24 mouse cellular contexts compared by ENCODE assay signal in the genomic region with DNA sequence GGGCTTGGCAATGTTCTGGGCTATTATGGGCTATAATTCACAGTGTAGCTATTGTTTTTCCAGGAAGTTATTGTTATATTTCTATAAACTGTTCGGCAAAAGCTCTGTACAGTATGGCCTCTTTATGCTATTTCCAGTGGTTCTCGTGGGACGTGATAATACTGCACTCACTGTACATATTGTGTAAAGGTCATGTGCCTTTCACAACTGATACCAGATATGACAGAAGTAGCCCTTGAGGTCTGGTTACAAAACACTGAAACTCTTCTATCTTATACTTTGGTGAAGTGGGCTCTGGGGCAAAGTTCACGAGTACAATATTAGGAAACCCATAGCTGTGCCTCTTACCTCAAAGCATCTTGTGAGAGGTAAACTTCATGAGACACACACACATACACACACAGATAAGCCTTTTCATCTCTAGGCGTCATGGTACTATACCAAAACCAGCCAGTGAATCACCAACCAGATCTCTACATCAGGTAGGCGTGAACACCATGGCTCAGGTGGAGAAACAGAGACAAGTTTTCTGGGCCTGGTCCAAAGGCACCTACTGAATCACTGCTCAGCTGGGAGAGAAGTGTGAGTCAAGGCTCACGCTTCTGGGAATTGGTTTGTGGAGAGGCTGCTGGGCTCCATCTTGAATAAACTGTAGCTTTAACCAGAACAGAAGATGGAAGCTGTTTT. TPM values are rescaled to one million over a fixed set of nuclear protein-coding genes. Genes with fewer than 3 reads are reported as not detected.
DNase-seq lines count a peak whose midpoint lies in the region; ATAC-seq and TF ChIP-seq lines count a peak whose summit lies in the region.
"Had no signal": no experiment of that assay in that cellular context is flagged by ENCODE, and none has a peak within 500 bp of the region (broad histone marks: within the 10 kb centered on the region; RNA-seq: fewer than 3 reads in every experiment).

No protein-coding gene starts in this region.

- H3K9me3 ChIP-seq in kidney, postnatal 0 days (replicated peaks; ENCODE audit: low read length) = no peaks in the 10 kb centered on the region
- H3K9me3 ChIP-seq in embryonic facial prominence, embryonic 15.5 days (replicated peaks) = no peaks in the 10 kb centered on the region
- no peaks in the 10 kb centered on the region for H3K9me3 ChIP-seq in liver, postnatal 0 days (ENCODE audit: low read length)
- H3K9me3 ChIP-seq: forebrain, embryonic 13.5 days; heart, embryonic 15.5 days; midbrain, embryonic 12.5 days; neural tube, embryonic 15.5 days had no signal

- no peak for ATAC-seq in kidney, postnatal 0 days (replicated peaks; ENCODE audit: low FRiP score, low read depth)
- no peak for ATAC-seq in embryonic facial prominence, embryonic 15.5 days (ENCODE audit: insufficient number of reproducible peaks, low FRiP score, low TSS enrichment, low read depth)
- peak; percentile 69 for ATAC-seq in granulocyte monocyte progenitor cell, adult 5-6 weeks (replicated peaks; ENCODE audit: poor library complexity, severe bottlenecking)
- ATAC-seq in liver, postnatal 0 days = peak; percentile 62
- ATAC-seq: forebrain, embryonic 13.5 days; hindbrain, postnatal 0 days had no signal

- no peak for TF ChIP-seq CTCF in kidney, postnatal 0 days (IDR thresholded peaks at IDR 0.05; ENCODE audit: low read depth)
- TF ChIP-seq CTCF in liver, postnatal 0 days (IDR thresholded peaks at IDR 0.05; ENCODE audit: low read depth) = no peak

- H3K36me3 ChIP-seq in kidney, postnatal 0 days (ENCODE audit: insufficient read depth, low read length) = no peaks in the 10 kb centered on the region
- no peaks in the 10 kb centered on the region for H3K36me3 ChIP-seq in embryonic facial prominence, embryonic 15.5 days
- H3K36me3 ChIP-seq in liver, postnatal 0 days (replicated peaks; ENCODE audit: insufficient read depth, low read length) = 0 out of 2 replicates have a peak, but pooled peaks cover 3% of the 10 kb centered on the region
- H3K36me3 ChIP-seq: heart, embryonic 15.5 days; midbrain, embryonic 12.5 days; neural tube, embryonic 15.5 days had no signal

- TF ChIP-seq EP300 in liver, postnatal 0 days (IDR thresholded peaks at IDR 0.05; ENCODE audit: low read depth) = peak; percentile 10; the same call in 1 of the 2 replicates

- H3K4me1 ChIP-seq in kidney, postnatal 0 days (replicated peaks; ENCODE audit: insufficient read depth, low read length) = no peaks in the 10 kb centered on the region
- peaks cover 6% of the 10 kb centered on the region; the same call in 1 of the 2 replicates for H3K4me1 ChIP-seq in embryonic facial prominence, embryonic 15.5 days
- H3K4me1 ChIP-seq in liver, postnatal 0 days (ENCODE audit: insufficient read depth) = no peaks in the 10 kb centered on the region; the same call in 1 of the 2 replicates

- H3K4me2 ChIP-seq in kidney, postnatal 0 days (ENCODE audit: low read length) = peak overlapping the region; percentile 66
- peak overlapping the region; percentile 2; the same call in 1 of the 2 replicates for H3K4me2 ChIP-seq in embryonic facial prominence, embryonic 15.5 days (replicated peaks)
- peak overlapping the region; percentile 70 for H3K4me2 ChIP-seq in liver, postnatal 0 days (ENCODE audit: low read depth, low read length)
- H3K4me2 ChIP-seq: forebrain, embryonic 13.5 days; heart, embryonic 15.5 days; midbrain, embryonic 12.5 days; neural tube, embryonic 15.5 days had no signal

- 83% methylated on average over 7 of the region's 7 CpGs for WGBS in kidney, postnatal 0 days
- 75% methylated on average over 7 of the region's 7 CpGs for WGBS in embryonic facial prominence, embryonic 15.5 days
- WGBS in liver, postnatal 0 days (ENCODE audit: insufficient replicate concordance) = 48% methylated on average over 7 of the region's 7 CpGs

- DNase-seq in kidney, postnatal 0 days (ENCODE audit: low spot score) = no peak
- DNase-seq in kidney, postnatal 25 days = no peak
- DNase-seq in liver, postnatal 0 days = peak; percentile 37
- DNase-seq in embryo, embryonic 10 days (ENCODE audit: low spot score) = no peak
- no peak for DNase-seq in testis, postnatal 14 days (ENCODE audit: low spot score)
- DNase-seq: adrenal gland, adult 2 months; cerebellum, adult 2 months; cerebellum, postnatal 36 days; gastrocnemius, postnatal 36 days; heart, postnatal 4 days; kidney, adult 2 months; lung, postnatal 10 days; right cerebral cortex, adult 18-20 months; right cerebral cortex, postnatal 4 days; thymus, adult 18-20 months; thymus, postnatal 36 days had no signal

- no peak overlapping the region for H3K9ac ChIP-seq in kidney, postnatal 0 days (ENCODE audit: low read depth, low read length)
- no peak overlapping the region for H3K9ac ChIP-seq in embryonic facial prominence, embryonic 15.5 days
- H3K9ac ChIP-seq in liver, postnatal 0 days (replicated peaks) = peak overlapping the region; percentile 52; the same call in 1 of the 2 replicates
- H3K9ac ChIP-seq: forebrain, embryonic 13.5 days; heart, embryonic 15.5 days; midbrain, embryonic 12.5 days; neural tube, embryonic 15.5 days had no signal

- no peak overlapping the region for H3K4me3 ChIP-seq in kidney, postnatal 0 days (replicated peaks; ENCODE audit: low read depth, low read length)
- peak overlapping the region; percentile 15 for H3K4me3 ChIP-seq in embryonic facial prominence, embryonic 15.5 days (replicated peaks)
- H3K4me3 ChIP-seq in liver, postnatal 0 days (ENCODE audit: low read depth, low read length) = peak overlapping the region; percentile 59
- H3K4me3 ChIP-seq: forebrain, embryonic 13.5 days; heart, embryonic 15.5 days; midbrain, embryonic 12.5 days; neural tube, embryonic 15.5 days had no signal

- no peaks in the 10 kb centered on the region for H3K27me3 ChIP-seq in kidney, postnatal 0 days (ENCODE audit: insufficient read depth, low read length)
- no peaks in the 10 kb centered on the region for H3K27me3 ChIP-seq in embryonic facial prominence, embryonic 15.5 days
- no peaks in the 10 kb centered on the region for H3K27me3 ChIP-seq in liver, postnatal 0 days (ENCODE audit: insufficient read depth, low read length)
- H3K27me3 ChIP-seq: neural tube, embryonic 15.5 days had no signal

- H3K27ac ChIP-seq in kidney, postnatal 0 days = no peak overlapping the region
- peak overlapping the region; percentile 39; the same call in 1 of the 2 replicates for H3K27ac ChIP-seq in embryonic facial prominence, embryonic 15.5 days (replicated peaks)
- peak overlapping the region; percentile 89 for H3K27ac ChIP-seq in liver, postnatal 0 days (ENCODE audit: low read depth)
- H3K27ac ChIP-seq: forebrain, embryonic 13.5 days; heart, embryonic 15.5 days; hindbrain, postnatal 0 days; midbrain, embryonic 12.5 days; neural tube, embryonic 15.5 days had no signal

RNA-seq across cellular contexts. Expression of gene Cldn1, which starts 2.5 kb away (rescaled TPM):
- polyA plus RNA-seq in kidney, postnatal 0 days (2015; fragmentation: Nextera tagmentation; extraction: Ambion mirVana) = 36.0 and 38.0 TPM in 2 replicates
- 43.9 and 50.2 TPM in 2 replicates for polyA plus RNA-seq in embryonic facial prominence, embryonic 15.5 days (2015; fragmentation: Nextera tagmentation; extraction: Ambion mirVana)
- total RNA-seq in granulocyte monocyte progenitor cell, adult 5-6 weeks (2014; fragmentation: Nextera tagmentation) = not detected in 2 replicates
- 0.62 TPM in 1 of 2 replicates, not detected in the other for total RNA-seq in granulocyte monocyte progenitor cell, adult 5-6 weeks (2017)
- polyA plus RNA-seq in liver, postnatal 0 days (2015; fragmentation: Nextera tagmentation; extraction: Ambion mirVana) = 90.0 and 101 TPM in 2 replicates
- total RNA-seq: MEL had no signal

Comparison
In these comparisons a context has a peak if more than half of its experiments do, and no peak if none do; other contexts are left out.
1. ATAC-seq: peak in granulocyte monocyte progenitor cell, adult 5-6 weeks (single experiment) and liver, postnatal 0 days (single experiment); none in kidney, postnatal 0 days (single experiment) and embryonic facial prominence, embryonic 15.5 days (single experiment).
2. H3K4me2 ChIP-seq: peak in every context shown above with its lines; median percentile 70 in liver, postnatal 0 days; 66 in kidney, postnatal 0 days; 2 in embryonic facial prominence, embryonic 15.5 days.